Comparison of ENCODE assay signal across 10 mouse cellular contexts in the genomic region with DNA sequence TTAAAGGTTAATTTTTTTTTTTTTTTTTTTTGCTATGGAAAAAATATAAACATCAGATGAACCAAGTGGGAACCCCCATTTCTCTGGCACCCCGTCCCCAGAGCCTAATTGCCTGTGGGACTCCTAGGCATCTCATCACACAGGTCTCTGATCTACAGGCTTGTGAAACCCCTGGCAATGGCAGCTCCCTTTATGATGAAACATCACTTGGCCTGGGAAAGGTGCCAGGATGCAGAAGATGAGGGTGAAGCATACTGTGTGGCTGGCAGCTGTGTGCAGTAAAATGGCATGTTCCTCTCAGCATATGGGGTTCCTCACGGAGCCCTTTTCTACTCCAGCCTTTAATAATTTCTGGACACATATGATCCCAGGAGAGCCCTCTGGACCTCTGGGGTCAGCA. TPM values are rescaled to one million over a fixed set of nuclear protein-coding genes. Genes with fewer than 3 reads are reported as not detected.
A peak's percentile ranks its signal among the peaks of the same experiment; 100 is the strongest.
DNase-seq lines count a peak whose midpoint lies in the region; ATAC-seq and TF ChIP-seq lines count a peak whose summit lies in the region.
"Had no signal": no experiment of that assay in that cellular context is flagged by ENCODE, and none has a peak within 500 bp of the region (broad histone marks: within the 10 kb centered on the region; RNA-seq: fewer than 3 reads in every experiment).

No protein-coding gene starts in this region.

- TF ChIP-seq CTCF in kidney, adult 2 months (conservative IDR thresholded peaks at IDR 0.05; ENCODE audit: insufficient read depth, insufficient read length, low read depth, low read length) = no peak
- no peak for TF ChIP-seq CTCF in lung, adult 2 months (IDR thresholded peaks at IDR 0.05; ENCODE audit: insufficient read depth, low read length)

- H3K9ac ChIP-seq in stomach, embryonic 16.5 days (ENCODE audit: low read length) = no peak overlapping the region

- peak; percentile 53 for DNase-seq in kidney, postnatal 10 days
- no peak for DNase-seq in kidney, adult 2 months
- DNase-seq in adrenal gland, adult 2 months = peak; percentile 81
- DNase-seq in cerebellum, postnatal 25 days = peak; percentile 74 to 76
- peak; percentile 2 for DNase-seq in lung, adult 2 months
- no peak for DNase-seq in urinary bladder, adult 18-20 months (ENCODE audit: low spot score in 2 of 2)
- no peak for DNase-seq in kidney, adult 18-20 months

- no peaks in the 10 kb centered on the region for H3K36me3 ChIP-seq in kidney, adult 2 months (ENCODE audit: control insufficient read depth, insufficient read depth, low read length)
- H3K36me3 ChIP-seq in stomach, embryonic 16.5 days (ENCODE audit: control insufficient read depth, insufficient read depth, low read length) = no peaks in the 10 kb centered on the region

- TF ChIP-seq POLR2A in kidney, adult 2 months (IDR thresholded peaks at IDR 0.05; ENCODE audit: low read depth, low read length) = no peak
- no peak for TF ChIP-seq POLR2A in lung, adult 2 months (IDR thresholded peaks at IDR 0.05; ENCODE audit: borderline replicate concordance, extremely low read depth, low read depth, low read length)

- 68% methylated on average over 2 of the region's 2 CpGs for WGBS in kidney, adult 2 months
- 59% methylated on average over 2 of the region's 2 CpGs for WGBS in lung, adult 2 months
- 60% methylated on average over 2 of the region's 2 CpGs for WGBS in stomach, embryonic 16.5 days

- no peaks in the 10 kb centered on the region for H3K9me3 ChIP-seq in stomach, embryonic 16.5 days (replicated peaks; ENCODE audit: control insufficient read depth, low read length)
- H3K9me3 ChIP-seq: megakaryocyte, embryonic 14.5 days had no signal

- ATAC-seq in stomach, embryonic 16.5 days (ENCODE audit: insufficient read depth, low FRiP score) = no peak

- no peaks in the 10 kb centered on the region for H3K27me3 ChIP-seq in kidney, adult 2 months (replicated peaks; ENCODE audit: control insufficient read depth, insufficient read depth, low read length)
- H3K27me3 ChIP-seq in stomach, embryonic 16.5 days (ENCODE audit: control insufficient read depth, insufficient read depth, low read length) = no peaks in the 10 kb centered on the region
- H3K27me3 ChIP-seq: megakaryocyte, embryonic 14.5 days had no signal

- no peaks in the 10 kb centered on the region for H3K4me1 ChIP-seq in kidney, adult 2 months (ENCODE audit: control insufficient read depth, insufficient read depth, low read length)
- H3K4me1 ChIP-seq in lung, adult 2 months (ENCODE audit: control insufficient read depth, insufficient read depth, low read length) = no peaks in the 10 kb centered on the region
- H3K4me1 ChIP-seq in stomach, embryonic 16.5 days (ENCODE audit: control insufficient read depth, insufficient read depth, low read length) = 0 out of 2 replicates have a peak, but pooled peaks cover 3% of the 10 kb centered on the region
- H3K4me1 ChIP-seq: megakaryocyte, embryonic 14.5 days had no signal

- H3K4me2 ChIP-seq in stomach, embryonic 16.5 days (ENCODE audit: low read depth, low read length) = no peak overlapping the region

- no peak overlapping the region for H3K4me3 ChIP-seq in kidney, adult 2 months (ENCODE audit: insufficient read depth, low read depth, low read length)
- no peak overlapping the region for H3K4me3 ChIP-seq in lung, adult 2 months (replicated peaks; ENCODE audit: extremely low read depth, low read depth, low read length)
- no peak overlapping the region for H3K4me3 ChIP-seq in stomach, embryonic 16.5 days (replicated peaks; ENCODE audit: low read length)
- H3K4me3 ChIP-seq: heart, adult 2 months; megakaryocyte, embryonic 14.5 days had no signal

- H3K27ac ChIP-seq in kidney, adult 2 months (ENCODE audit: insufficient read depth, low read depth, low read length) = no peak overlapping the region
- H3K27ac ChIP-seq in stomach, embryonic 16.5 days (ENCODE audit: low read length) = peak overlapping the region; percentile 17; the same call in 1 of the 2 replicates
- H3K27ac ChIP-seq: heart, adult 2 months had no signal

RNA-seq across cellular contexts. Expression of a gene that starts 40.3 kb away (rescaled TPM):
- 2.6 and 3.2 TPM in 2 replicates for polyA plus RNA-seq in kidney, adult 2 months (2012; rRNA removed)
- 10 to 100 TPM; 44.0 to 50.3 TPM for total RNA-seq in adrenal gland, adult 2 months (2021)
- 3.0 and 3.3 TPM in 2 replicates for polyA plus RNA-seq in adrenal gland, adult 2 months (2012; rRNA removed)
- polyA plus RNA-seq in lung, adult 2 months (2012; rRNA removed) = 0.69 and 1.5 TPM in 2 replicates
- 107 and 114 TPM in 2 replicates for polyA plus RNA-seq in stomach, embryonic 16.5 days (2015; fragmentation: Nextera tagmentation; extraction: Ambion mirVana)

Comparison
In these comparisons a context has a peak if more than half of its experiments do, and no peak if none do; other contexts are left out.
1. DNase-seq: peak in kidney, postnatal 10 days (single experiment), adrenal gland, adult 2 months (single experiment), cerebellum, postnatal 25 days (2 of 2) and lung, adult 2 months (single experiment); none in kidney, adult 2 months (single experiment), urinary bladder, adult 18-20 months (0 of 2) and kidney, adult 18-20 months (single experiment).
2. RNA of a gene that starts 40.3 kb away (polyA plus RNA-seq): 107 to 114 TPM in stomach, embryonic 16.5 days; 2.6 to 3.2 TPM in kidney, adult 2 months, 3.0 to 3.3 TPM in adrenal gland, adult 2 months and 0.69 to 1.5 TPM in lung, adult 2 months; every median in the first group is over 10 times any median in the second.